Mouse (Mus musculus) heart, adult 2 months (tissue): ENCODE data around the gene Kri1. TPM values are rescaled to one million over a fixed set of nuclear protein-coding genes. Genes with fewer than 3 reads are reported as not detected.

Experiments
- DNase-seq, 2 experiments: peaks; one replicate each; pipeline ENCODE4 v3.0.0; 2021
- H3K27ac ChIP-seq: fragments of 200-600 bp; 2 replicates; pipeline ENCODE4 v1.8.1; 2022
- H3K27me3 ChIP-seq: fragments of 200-500 bp; 2 replicates; pipeline ENCODE4 v1.6.1; 2012; ENCODE audit warnings: mild to moderate bottlenecking, low read length, inconsistent platforms, mixed read lengths; ENCODE audit not compliant: control insufficient read depth, insufficient read depth
- H3K36me3 ChIP-seq: fragments of 200-500 bp; 2 replicates; pipeline ENCODE4 v1.6.1; 2012; ENCODE audit warnings: low read length, inconsistent platforms; ENCODE audit not compliant: control insufficient read depth, insufficient read depth
- H3K4me1 ChIP-seq: fragments of 200-500 bp; 2 replicates; pipeline ENCODE4 v1.6.1; 2011; ENCODE audit warnings: low read length; ENCODE audit not compliant: control insufficient read depth, insufficient read depth
- H3K4me3 ChIP-seq: fragments of 200-600 bp; 2 replicates; pipeline ENCODE4 v1.8.1; 2022
- H3K79me2 ChIP-seq: fragments of 200-500 bp; replicated peaks from 2 replicates; pipeline ENCODE4 v1.6.1; 2012; ENCODE audit warnings: mild to moderate bottlenecking, inconsistent platforms, low read length, moderate library complexity, mixed read lengths; ENCODE audit not compliant: control insufficient read depth, insufficient read depth
- H3K9ac ChIP-seq: fragments of 200-500 bp; 2 replicates; pipeline ENCODE4 v1.6.1; 2012; ENCODE audit warnings: low read depth, mild to moderate bottlenecking, control low read depth, inconsistent platforms, low read length, mixed read lengths
- CTCF ChIP-seq: fragments of 200-600 bp; IDR thresholded peaks from 2 replicates; pipeline ENCODE4 v1.8.1; 2022; ENCODE audit warnings: antibody characterized with exemption, mild to moderate bottlenecking, moderate library complexity
- EP300 ChIP-seq: fragments of 200-500 bp; IDR thresholded peaks from 2 replicates; pipeline ENCODE4 v1.6.1; 2011; ENCODE audit warnings: low read depth, low read length, control low read depth; ENCODE audit not compliant: insufficient read depth
- POLR2A ChIP-seq: fragments of 200-500 bp; IDR thresholded peaks from 2 replicates; pipeline ENCODE4 v1.6.1; 2011; ENCODE audit warnings: mild to moderate bottlenecking, low read depth, low read length, control low read depth; ENCODE audit not compliant: insufficient read depth
- WGBS: fragments of 180-500 bp; shearing (Covaris S2); methylation state at CpG from one replicate; pipeline ENCODE4 v1.1.7; 2018; 5-methylcytosine and 5-hydroxymethylcytosine counted together
- intact Hi-C: fragments of 180-260 bp; cut with DNase I; formaldehyde crosslinking; loops from one replicate; pipeline ENCODE4 v1.15.1; 2025
- polyA plus RNA-seq: library from polyadenylated mRNA; depleted of rRNA; stranded (reverse); fragments of >200 nt; gene quantifications from 2 replicates; pipeline ENCODE4 v1.2.3, GENCODE M21; 2012
- total RNA-seq, 2 experiments: library from RNA; stranded (reverse); gene quantifications; 2 replicates each; pipeline ENCODE4 v1.2.3; 2021

Gene Kri1
- total and polyA plus RNA-seq, 3 experiments: 12.8 to 16.8 (median 16.3) TPM

GRCm38 (mm10) chr9:21241343-21241742, 46.4 kb downstream of the Kri1 start:
- Histone ChIP-seq H3K79me2 (no peaks in the 10 kb centered on the region), H3K27me3 (peaks cover 10% of the 10 kb centered on the region), H3K4me3 (no peak overlapping the region), H3K27ac (no peak overlapping the region), H3K36me3 (no peaks in the 10 kb centered on the region), H3K4me1 (peaks cover 7% of the 10 kb centered on the region), H3K9ac (no peak overlapping the region)
- WGBS: 8% methylated on average over 11 of the region's 11 CpGs
- intact Hi-C loops: loop anchor here (5.0 kb wide), 2 partner anchors 126 to 171 kb away; partner anchors contain the start of genes Ilf3 and Qtrt1
- peak; percentile 80 to 81 for DNase-seq
- TF ChIP-seq EP300 (peak; percentile 73; the same call in 1 of the 2 replicates), CTCF (peak; percentile 99), POLR2A (no peak)

- H3K36me3 ChIP-seq: peaks cover 2% of the 10 kb centered on the region; the same call in 1 of the 2 replicates
- 45% methylated on average over 4 of the region's 4 CpGs for WGBS
Observed at GRCm38 (mm10) chr9:21239465-21239848, 48.3 kb downstream of the Kri1 start.

GRCm38 (mm10) chr9:21238733-21239464, 48.9 kb downstream of the Kri1 start, which contains the start of gene Keap1:
Keap1 (minus strand) TSS chr9:21239361.
- peaks cover 2% of the 10 kb centered on the region; the same call in 1 of the 2 replicates for H3K36me3 ChIP-seq
- TF ChIP-seq CTCF (no peak; the same call in 1 of the 2 replicates), POLR2A (peak; percentile 42; the same call in 1 of the 2 replicates), EP300 (no peak)
- peak; percentile 92 for DNase-seq
- H3K27ac ChIP-seq: peak within 1 kb of the TSS; percentile 96
- H3K4me3 ChIP-seq: peak within 1 kb of the TSS; percentile 64
- WGBS: under 1% methylated on average over 84 of the region's 90 CpGs
- peaks cover under 1% of the 10 kb centered on the region; the same call in 1 of the 2 replicates for H3K27me3 ChIP-seq
- peaks cover 12% of the 10 kb centered on the region for H3K4me1 ChIP-seq
- peak within 1 kb of the TSS; percentile 96 for H3K9ac ChIP-seq
- intact Hi-C loops: loop anchor here (2.0 kb wide), 2 partner anchors 26 to 50 kb away; partner anchors contain the start of gene Atg4d
- H3K79me2 ChIP-seq: no peaks in the 10 kb centered on the region

More at GRCm38 (mm10) chr9:21239465-21239848, 48.3 kb downstream of the Kri1 start:
- DNase-seq: no peak
- peaks cover 12% of the 10 kb centered on the region for H3K4me1 ChIP-seq
- TF ChIP-seq CTCF: no peak
- TF ChIP-seq POLR2A: no peak
- no peak for TF ChIP-seq EP300
- intact Hi-C loops: loop anchor here (2.0 kb wide), 2 partner anchors 25 to 49 kb away; partner anchors contain the start of gene Atg4d
- H3K27ac ChIP-seq: peak overlapping the region; percentile 96
- H3K27me3 ChIP-seq: peaks cover 6% of the 10 kb centered on the region
- H3K9ac ChIP-seq: peak overlapping the region; percentile 96
- peak overlapping the region; percentile 64 for H3K4me3 ChIP-seq
- H3K79me2 ChIP-seq: no peaks in the 10 kb centered on the region

DNA sequence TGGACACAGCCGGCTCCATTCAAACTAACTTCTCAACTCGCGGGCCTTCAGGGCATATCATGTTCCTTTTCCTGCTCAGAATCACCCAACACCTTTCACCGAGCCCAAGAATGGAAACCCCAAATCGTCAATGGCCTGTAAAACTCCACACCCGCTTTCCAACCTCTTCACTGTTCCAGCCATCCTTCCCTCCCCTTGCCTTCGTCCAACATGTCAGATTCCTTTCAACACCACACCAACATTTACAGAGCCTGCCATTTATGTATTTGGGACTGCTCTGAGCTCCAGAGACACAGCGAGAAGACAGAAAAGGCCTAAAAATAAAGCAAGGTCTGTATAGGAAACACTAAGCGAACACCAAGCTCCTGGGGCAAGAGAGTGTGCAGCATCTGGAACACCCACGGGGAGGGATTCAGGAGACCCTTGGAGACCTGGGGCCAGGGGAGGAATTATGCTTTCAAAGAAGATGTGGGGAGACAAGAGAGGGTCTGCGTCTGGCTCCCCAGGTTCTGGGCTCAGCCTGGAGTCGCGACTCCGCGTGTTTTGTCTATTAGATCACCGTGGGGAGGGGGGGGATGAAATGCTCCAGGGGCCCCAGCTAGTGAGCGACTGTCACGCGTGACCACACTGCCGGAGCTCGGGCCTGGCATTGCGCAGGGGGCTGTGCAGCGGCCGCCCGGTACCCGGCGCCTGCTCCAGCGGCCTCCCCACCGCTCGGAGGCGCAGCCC, 49.6 kb downstream of the Kri1 start:
- peaks cover 2% of the 10 kb centered on the region; the same call in 1 of the 2 replicates for H3K36me3 ChIP-seq
- H3K27ac ChIP-seq: peak overlapping the region; percentile 96
- peaks cover 3% of the 10 kb centered on the region for H3K79me2 ChIP-seq
- intact Hi-C loops: loop anchor here (2.0 kb wide), 2 partner anchors 27 to 51 kb away; partner anchors contain the start of gene Atg4d
- DNase-seq: peak; percentile 42 to 52
- H3K4me1 ChIP-seq: peaks cover 12% of the 10 kb centered on the region
- no peak for TF ChIP-seq CTCF
- TF ChIP-seq EP300: 0 out of 2 replicates have a peak, but pooled peaks have one; percentile 45
- H3K4me3 ChIP-seq: peak overlapping the region; percentile 64
- H3K9ac ChIP-seq: peak overlapping the region; percentile 96
- under 1% methylated on average over 31 of the region's 31 CpGs for WGBS
- no peaks in the 10 kb centered on the region for H3K27me3 ChIP-seq

GRCm38 (mm10) chr9:21237368-21238003, 50.3 kb downstream of the Kri1 start:
- H3K4me3 ChIP-seq: peak overlapping the region; percentile 64
- H3K79me2 ChIP-seq: peaks cover 3% of the 10 kb centered on the region
- H3K27me3 ChIP-seq: no peaks in the 10 kb centered on the region
- peak overlapping the region; percentile 96 for H3K9ac ChIP-seq
- H3K27ac ChIP-seq: peak overlapping the region; percentile 96
- peaks cover 12% of the 10 kb centered on the region for H3K4me1 ChIP-seq
- peak; percentile 55 to 58 for DNase-seq
- H3K36me3 ChIP-seq: peaks cover 2% of the 10 kb centered on the region; the same call in 1 of the 2 replicates
- intact Hi-C loops: loop anchor here (2.0 kb wide), 3 partner anchors 15 to 51 kb away; partner anchors contain the start of gene Atg4d
- 9% methylated on average over 19 of the region's 19 CpGs for WGBS
- TF ChIP-seq POLR2A (peak; percentile 13; the same call in 1 of the 2 replicates), EP300 (no peak), CTCF (peak; percentile 52)
